Mouse (Mus musculus) liver, adult 2 months (tissue): ENCODE measurements around the gene Gm5127. TPM values are rescaled to one million over a fixed set of nuclear protein-coding genes. Genes with fewer than 3 reads are reported as not detected.

Experiments
- DNase-seq: peaks from one replicate; pipeline ENCODE4 v3.0.0-alpha.2; 2011; ENCODE audit warnings: low read depth, low spot score; ENCODE audit errors: extremely low read depth
- H3K27ac ChIP-seq: fragments of 200-500 bp; replicated peaks from 2 replicates; pipeline ENCODE4 v1.5.1; 2012; ENCODE audit warnings: low read depth, mild to moderate bottlenecking, control low read depth, inconsistent platforms, low read length; ENCODE audit not compliant: insufficient read depth
- H3K27me3 ChIP-seq: fragments of 200-500 bp; 2 replicates; pipeline ENCODE4 v1.6.1; 2012; ENCODE audit warnings: mild to moderate bottlenecking, moderate library complexity, low read length, inconsistent platforms; ENCODE audit not compliant: control insufficient read depth, insufficient read depth
- H3K36me3 ChIP-seq: fragments of 200-500 bp; 2 replicates; pipeline ENCODE4 v1.6.1; 2012; ENCODE audit warnings: low read length, inconsistent platforms; ENCODE audit not compliant: control insufficient read depth, insufficient read depth
- H3K4me1 ChIP-seq: fragments of 200-500 bp; 2 replicates; pipeline ENCODE4 v1.6.1; 2011; ENCODE audit warnings: low read length; ENCODE audit not compliant: control insufficient read depth, insufficient read depth
- H3K4me3 ChIP-seq: fragments of 200-500 bp; 2 replicates; pipeline ENCODE4 v1.5.1; 2011; ENCODE audit warnings: low read depth, mild to moderate bottlenecking, control low read depth, low read length, moderate library complexity; ENCODE audit not compliant: insufficient read depth
- H3K79me2 ChIP-seq: fragments of 200-500 bp; 2 replicates; pipeline ENCODE4 v1.6.1; 2012; ENCODE audit warnings: inconsistent platforms, mild to moderate bottlenecking, low read length, moderate library complexity; ENCODE audit not compliant: control insufficient read depth, insufficient read depth
- H3K9ac ChIP-seq: fragments of 200-500 bp; 2 replicates; pipeline ENCODE4 v1.6.1; 2012; ENCODE audit warnings: low read depth, mild to moderate bottlenecking, control low read depth, inconsistent platforms, low read length
- CTCF ChIP-seq: fragments of 200-500 bp; IDR thresholded peaks from 2 replicates; pipeline ENCODE4 v1.5.1; 2011; ENCODE audit warnings: low read depth, low read length, control low read depth
- POLR2A ChIP-seq: fragments of 200-500 bp; IDR thresholded peaks from 2 replicates; pipeline ENCODE4 v1.6.1; 2011; ENCODE audit warnings: low read length, control low read depth; ENCODE audit not compliant: insufficient read depth; ENCODE audit errors: extremely low read depth
- WGBS: fragments of 180-500 bp; shearing (Covaris S2); methylation state at CpG from one replicate; pipeline ENCODE4 v1.1.7; 2018; 5-methylcytosine and 5-hydroxymethylcytosine counted together
- polyA plus RNA-seq: library from polyadenylated mRNA; depleted of rRNA; stranded (reverse); fragments of >200 nt; gene quantifications from 2 replicates; pipeline ENCODE4 v1.2.3, GENCODE M21; 2012; rRNA removed
- total RNA-seq: library from RNA; depleted of rRNA; stranded (reverse); fragments of >200 nt; gene quantifications from 2 replicates; pipeline ENCODE4 v1.2.3, GENCODE M21; 2014; rRNA removed

Gene Gm5127
- total and polyA plus RNA-seq, 2 experiments = not detected

- no peaks in the 10 kb centered on the region for H3K36me3 ChIP-seq
- H3K79me2 ChIP-seq = no peaks in the 10 kb centered on the region
- H3K4me3 ChIP-seq = no peak overlapping the region
- H3K4me1 ChIP-seq = no peaks in the 10 kb centered on the region
- H3K27ac ChIP-seq = no peak overlapping the region
- no peak for DNase-seq
- no peak overlapping the region for H3K9ac ChIP-seq
- TF ChIP-seq CTCF (no peak), POLR2A (no peak)
- no peaks in the 10 kb centered on the region for H3K27me3 ChIP-seq
Observed at GRCm38 (mm10) chrX:106742241-106742640, 159.3 kb downstream of the Gm5127 start.

GRCm38 (mm10) chrX:106755272-106755671, 172.3 kb downstream of the Gm5127 start:
- no peak overlapping the region for H3K27ac ChIP-seq
- WGBS = 50% methylated on average over 1 of the region's 1 CpGs
- no peak overlapping the region for H3K4me3 ChIP-seq
- no peaks in the 10 kb centered on the region for H3K4me1 ChIP-seq
- no peak overlapping the region for H3K9ac ChIP-seq
- H3K79me2 ChIP-seq = no peaks in the 10 kb centered on the region
- no peak for DNase-seq
- TF ChIP-seq CTCF = no peak
- no peak for TF ChIP-seq POLR2A
- H3K36me3 ChIP-seq = no peaks in the 10 kb centered on the region
- no peaks in the 10 kb centered on the region for H3K27me3 ChIP-seq

Other genes starting within 250 kb of the Gm5127 start
- gene Fndc3c1, start 97.8 kb upstream of the Gm5127 start, total RNA-seq = under 0.01 and 0.07 TPM in 2 replicates
- gene Fndc3c1, start 97.8 kb upstream of the Gm5127 start, polyA plus RNA-seq = not detected in 2 replicates
- 1.1 and 1.6 TPM in 2 replicates for gene Cysltr1, start 20.5 kb downstream of the Gm5127 start, total RNA-seq
- gene Cysltr1, start 20.5 kb downstream of the Gm5127 start, polyA plus RNA-seq = 0.14 and 0.53 TPM in 2 replicates